Mouse (Mus musculus) forebrain, embryonic 16.5 days (tissue): ENCODE measurements around the gene Mrpl55. TPM values are rescaled to one million over a fixed set of nuclear protein-coding genes. Genes with fewer than 3 reads are reported as not detected.

Source experiments
- ATAC-seq: fragments of 200-750 bp; cut with Nextera tagmentation; 2 replicates; pipeline ENCODE4 v1.8.0; 2017; ENCODE audit warnings: mild to moderate bottlenecking, moderate library complexity
- H3K27ac ChIP-seq: fragments of 300-500 bp; sonication (generic); 2 replicates; pipeline ENCODE4 v1.5.1; 2014; ENCODE audit warnings: low read length, control low read depth
- H3K27me3 ChIP-seq: fragments of 300-500 bp; sonication (generic); replicated peaks from 2 replicates; pipeline ENCODE4 v1.6.1; 2014; ENCODE audit warnings: low read length; ENCODE audit not compliant: control insufficient read depth, insufficient read depth
- H3K36me3 ChIP-seq: fragments of 300-500 bp; sonication (generic); 2 replicates; pipeline ENCODE4 v1.6.1; 2014; ENCODE audit not compliant: control insufficient read depth, insufficient read depth
- H3K4me1 ChIP-seq: fragments of 300-500 bp; sonication (generic); replicated peaks from 2 replicates; pipeline ENCODE4 v1.6.1; 2014; ENCODE audit warnings: low read length; ENCODE audit not compliant: control insufficient read depth, insufficient read depth
- H3K4me2 ChIP-seq: fragments of 300-500 bp; sonication (generic); 2 replicates; pipeline ENCODE4 v1.6.1; 2014; ENCODE audit warnings: mild to moderate bottlenecking, low read length, control low read depth
- H3K4me3 ChIP-seq: fragments of 300-500 bp; sonication (generic); replicated peaks from 2 replicates; pipeline ENCODE4 v1.5.1; 2014; ENCODE audit warnings: mild to moderate bottlenecking, low read length, control low read depth
- H3K9ac ChIP-seq: fragments of 300-500 bp; sonication (generic); replicated peaks from 2 replicates; pipeline ENCODE4 v1.6.1; 2014; ENCODE audit warnings: low read depth, low read length, control low read depth
- H3K9me3 ChIP-seq: fragments of 300-500 bp; sonication (generic); 2 replicates; pipeline ENCODE4 v1.6.1; 2016; ENCODE audit warnings: low read length; ENCODE audit not compliant: control insufficient read depth
- WGBS: fragments of 180-500 bp; shearing (Covaris S2); extraction: QIAGEN DNeasy Blood & Tissue Kit; methylation state at CpG from one replicate; pipeline ENCODE4 v1.1.7; 2014; 5-methylcytosine and 5-hydroxymethylcytosine counted together
- polyA plus RNA-seq: library from polyadenylated mRNA; unstranded; fragments of >200 nt; fragmentation: Nextera tagmentation; extraction: Ambion mirVana; gene quantifications from 2 replicates; pipeline ENCODE4 v1.2.1, GENCODE M21; 2015

Mrpl55 gene
- polyA plus RNA-seq, 1 experiment from 2014 or later, result 95.9 TPM

- ATAC-seq, result no peak
- Histone ChIP-seq H3K4me2 (no peak overlapping the region), H3K36me3 (no peaks in the 10 kb centered on the region), H3K4me3 (no peak overlapping the region), H3K9ac (no peak overlapping the region), H3K9me3 (no peaks in the 10 kb centered on the region), H3K4me1 (peaks cover 17% of the 10 kb centered on the region), H3K27ac (no peak overlapping the region), H3K27me3 (no peaks in the 10 kb centered on the region)
- 88% methylated on average over 9 of the region's 9 CpGs for WGBS
Observed at GRCm38 (mm10) chr11:59164384-59164783, 37.9 kb upstream of the Mrpl55 start.

- no peaks in the 10 kb centered on the region for H3K9me3 ChIP-seq
- H3K36me3 ChIP-seq, result no peaks in the 10 kb centered on the region
- H3K4me2 ChIP-seq, result no peak overlapping the region
- H3K4me1 ChIP-seq, result peaks cover 17% of the 10 kb centered on the region
- no peak overlapping the region for H3K9ac ChIP-seq
- H3K27me3 ChIP-seq, result no peaks in the 10 kb centered on the region
- no peak overlapping the region for H3K4me3 ChIP-seq
- no peak for ATAC-seq
- no peak overlapping the region for H3K27ac ChIP-seq
- 33% methylated on average over 2 of the region's 2 CpGs for WGBS
Observed at GRCm38 (mm10) chr11:59165616-59166241, 36.6 kb upstream of the Mrpl55 start.

GRCm38 (mm10) chr11:59169807-59170206 is 32.5 kb upstream of the Mrpl55 start:
- Histone ChIP-seq H3K27me3 (peaks cover 16% of the 10 kb centered on the region; the same call in 1 of the 2 replicates), H3K9ac (no peak overlapping the region), H3K9me3 (no peaks in the 10 kb centered on the region), H3K4me1 (no peaks in the 10 kb centered on the region), H3K27ac (no peak overlapping the region), H3K4me3 (no peak overlapping the region), H3K4me2 (no peak overlapping the region), H3K36me3 (no peaks in the 10 kb centered on the region)
- WGBS, result 75% methylated on average over 3 of the region's 3 CpGs
- no peak for ATAC-seq

- ATAC-seq, result no peak
- Histone ChIP-seq H3K27me3 (peaks cover 24% of the 10 kb centered on the region), H3K4me3 (no peak overlapping the region), H3K36me3 (no peaks in the 10 kb centered on the region), H3K9ac (no peak overlapping the region), H3K4me2 (no peak overlapping the region), H3K27ac (no peak overlapping the region), H3K4me1 (no peaks in the 10 kb centered on the region), H3K9me3 (no peaks in the 10 kb centered on the region)
- WGBS, result 63% methylated on average over 4 of the region's 4 CpGs
Observed at GRCm38 (mm10) chr11:59170549-59170948, 31.7 kb upstream of the Mrpl55 start.

- Histone ChIP-seq H3K36me3 (no peaks in the 10 kb centered on the region), H3K4me1 (peaks cover 2% of the 10 kb centered on the region), H3K27ac (no peak overlapping the region), H3K4me2 (no peak overlapping the region), H3K27me3 (peaks cover 54% of the 10 kb centered on the region), H3K9ac (no peak overlapping the region), H3K9me3 (no peaks in the 10 kb centered on the region), H3K4me3 (no peak overlapping the region)
- ATAC-seq, result no peak
- WGBS, result 53% methylated on average over 6 of the region's 6 CpGs
Observed at GRCm38 (mm10) chr11:59174189-59174838, 28.0 kb upstream of the Mrpl55 start.

- WGBS, result 3% methylated on average over 45 of the region's 48 CpGs
- peaks cover 2% of the 10 kb centered on the region for H3K4me1 ChIP-seq
- H3K9ac ChIP-seq, result no peak overlapping the region
- H3K36me3 ChIP-seq, result no peaks in the 10 kb centered on the region
- H3K9me3 ChIP-seq, result no peaks in the 10 kb centered on the region
- H3K27me3 ChIP-seq, result peaks cover 58% of the 10 kb centered on the region
- no peak overlapping the region for H3K4me3 ChIP-seq
- H3K4me2 ChIP-seq, result no peak overlapping the region
- ATAC-seq, result no peak
- no peak overlapping the region for H3K27ac ChIP-seq
Observed at GRCm38 (mm10) chr11:59176475-59176874, 25.8 kb upstream of the Mrpl55 start.

GRCm38 (mm10) chr11:59176921-59177320 is 25.4 kb upstream of the Mrpl55 start:
- peaks cover 2% of the 10 kb centered on the region for H3K4me1 ChIP-seq
- no peak overlapping the region for H3K4me2 ChIP-seq

GRCm38 (mm10) chr11:59182864-59183331 is 19.4 kb upstream of the Mrpl55 start, which contains the start of gene Gjc2:
Gene Gjc2, minus strand, starts transcription at chr11:59183213.
- H3K27me3 ChIP-seq, result peaks cover 12% of the 10 kb centered on the region
- no peak within 1 kb of the TSS for H3K4me3 ChIP-seq

More at GRCm38 (mm10) chr11:59176921-59177320, 25.4 kb upstream of the Mrpl55 start:
- Histone ChIP-seq H3K36me3 (no peaks in the 10 kb centered on the region; the same call in 1 of the 2 replicates), H3K27ac (no peak overlapping the region), H3K9me3 (no peaks in the 10 kb centered on the region), H3K9ac (no peak overlapping the region), H3K4me3 (no peak overlapping the region), H3K27me3 (peaks cover 58% of the 10 kb centered on the region)
- no peak for ATAC-seq
- 7% methylated on average over 34 of the region's 34 CpGs for WGBS

GRCm38 (mm10) chr11:59183821-59184220 is 18.5 kb upstream of the Mrpl55 start:
- Histone ChIP-seq H3K4me2 (no peak overlapping the region), H3K27me3 (peaks cover 5% of the 10 kb centered on the region), H3K36me3 (peaks cover 6% of the 10 kb centered on the region; the same call in 1 of the 2 replicates), H3K4me1 (peaks cover 3% of the 10 kb centered on the region), H3K4me3 (no peak overlapping the region), H3K27ac (no peak overlapping the region), H3K9me3 (no peaks in the 10 kb centered on the region), H3K9ac (no peak overlapping the region)
- peak; percentile 43; the same call in 1 of the 2 replicates for ATAC-seq
- 40% methylated on average over 3 of the region's 3 CpGs for WGBS

More at GRCm38 (mm10) chr11:59182864-59183331, 19.4 kb upstream of the Mrpl55 start, which contains the start of gene Gjc2:
- H3K9ac ChIP-seq, result no peak within 1 kb of the TSS
- no peaks in the 10 kb centered on the region for H3K4me1 ChIP-seq
- peaks cover 6% of the 10 kb centered on the region; the same call in 1 of the 2 replicates for H3K36me3 ChIP-seq
- H3K27ac ChIP-seq, result no peak within 1 kb of the TSS
- no peak within 1 kb of the TSS for H3K4me2 ChIP-seq
- WGBS, result 33% methylated on average over 3 of the region's 3 CpGs
- ATAC-seq, result no peak
- H3K9me3 ChIP-seq, result no peaks in the 10 kb centered on the region
